Mouse (Mus musculus) frontal cortex, postnatal 14 days (tissue): ENCODE data around the gene Opn4.

ENCODE experiments used
- DNase-seq, 2 experiments: peaks; one replicate each; pipeline ENCODE4 v3.0.0; 2022; ENCODE audit warnings: low spot score in 2 of 2

Gene Opn4

DNA sequence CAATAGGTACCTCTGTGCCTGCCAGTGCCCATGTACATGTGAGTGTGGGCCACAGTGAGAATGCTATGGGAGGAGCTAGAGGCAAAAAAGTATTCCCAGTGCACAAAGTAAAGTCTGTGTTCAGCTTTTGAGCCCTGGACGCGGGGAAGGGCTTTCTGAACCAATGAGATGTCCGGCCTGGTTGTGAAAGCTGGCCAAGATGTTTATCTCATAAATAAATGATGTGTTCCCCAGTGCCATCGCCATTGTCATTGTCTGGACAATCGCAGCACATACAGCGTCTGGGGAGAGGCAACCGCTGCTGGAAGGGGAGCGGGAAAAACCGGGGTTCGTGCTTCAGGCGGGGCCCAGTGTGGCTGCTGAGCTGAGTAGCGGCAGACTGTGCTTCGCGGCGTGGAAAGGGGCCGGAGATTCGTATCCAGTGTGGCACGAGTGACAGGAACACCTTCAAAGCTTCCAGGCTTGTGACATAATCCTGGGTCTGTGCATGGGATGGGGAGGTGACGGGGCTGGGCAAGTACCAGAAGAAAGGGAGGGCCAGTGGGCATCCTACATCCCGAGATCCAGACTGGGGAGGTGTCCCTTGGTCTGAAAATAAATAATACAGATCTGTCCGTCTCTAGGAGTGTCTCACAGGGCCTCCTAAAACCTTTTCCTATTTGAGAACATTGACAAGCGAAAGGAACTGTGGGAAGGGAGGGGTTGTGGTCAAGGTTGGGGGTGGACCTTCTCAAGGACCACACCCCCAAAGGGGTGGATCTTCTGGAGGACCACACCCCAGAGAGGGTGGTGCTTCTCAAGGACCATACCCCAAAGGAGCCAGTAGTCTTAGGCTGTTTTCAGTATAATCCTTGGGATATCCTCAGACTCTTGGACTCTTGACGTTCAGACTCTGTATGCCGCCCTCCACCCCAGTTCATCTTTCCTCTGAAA lies 8.9 kb downstream of the Opn4 start:
- no peak for DNase-seq

DNA sequence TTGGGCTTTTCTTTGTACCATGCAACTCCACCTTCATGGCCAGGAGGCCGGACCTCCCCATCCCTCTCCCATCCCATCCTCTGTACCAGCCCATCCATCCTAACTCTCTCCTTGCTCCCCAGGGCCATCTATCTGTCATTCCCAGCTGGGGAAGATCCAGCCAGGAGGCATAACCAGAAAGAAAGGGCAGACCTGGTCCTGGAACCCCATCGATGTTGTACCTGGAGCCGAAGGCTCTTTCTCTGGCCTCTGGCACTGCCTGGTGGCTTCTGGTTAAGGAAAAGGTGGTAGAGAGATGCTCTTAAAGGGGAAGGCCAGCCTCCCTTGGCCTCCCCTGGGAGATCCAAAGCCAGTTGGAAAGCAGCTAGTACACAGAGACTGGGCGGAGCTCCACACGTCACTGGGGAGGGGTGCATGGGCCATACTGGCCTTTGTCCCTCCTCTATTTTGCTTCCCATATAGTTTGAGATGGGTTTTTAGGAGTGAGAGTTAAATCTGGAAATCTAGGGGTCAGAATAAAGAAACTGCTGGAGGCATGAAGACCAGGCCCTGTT lies 9.8 kb downstream of the Opn4 start:
- no peak for DNase-seq

DNA sequence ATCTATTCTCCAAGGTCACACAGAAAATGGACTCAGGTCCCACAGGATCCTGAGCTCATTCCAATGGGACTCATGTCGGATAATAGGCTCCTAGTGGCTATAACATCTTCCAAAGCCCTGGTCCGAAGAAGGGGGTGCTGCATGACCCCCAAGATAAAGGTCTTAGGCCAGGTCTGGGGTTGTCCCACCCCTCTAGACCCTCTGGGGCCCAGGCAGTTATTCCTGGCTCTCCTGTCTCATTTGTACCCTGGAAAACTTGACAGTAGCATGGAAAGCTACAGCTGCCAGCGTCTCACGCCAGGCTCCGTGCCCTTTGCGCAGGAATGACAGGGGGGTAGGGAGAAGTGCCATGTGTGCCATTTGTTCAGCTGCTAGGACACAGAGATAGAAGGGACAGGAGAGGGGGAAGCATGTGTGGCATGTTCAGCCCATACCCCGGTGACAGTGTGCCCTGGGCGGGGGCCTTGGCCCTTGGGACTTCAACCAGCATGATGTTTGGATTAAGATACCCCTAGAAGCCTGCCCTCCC lies 10.7 kb downstream of the Opn4 start:
- DNase-seq, result no peak

DNA sequence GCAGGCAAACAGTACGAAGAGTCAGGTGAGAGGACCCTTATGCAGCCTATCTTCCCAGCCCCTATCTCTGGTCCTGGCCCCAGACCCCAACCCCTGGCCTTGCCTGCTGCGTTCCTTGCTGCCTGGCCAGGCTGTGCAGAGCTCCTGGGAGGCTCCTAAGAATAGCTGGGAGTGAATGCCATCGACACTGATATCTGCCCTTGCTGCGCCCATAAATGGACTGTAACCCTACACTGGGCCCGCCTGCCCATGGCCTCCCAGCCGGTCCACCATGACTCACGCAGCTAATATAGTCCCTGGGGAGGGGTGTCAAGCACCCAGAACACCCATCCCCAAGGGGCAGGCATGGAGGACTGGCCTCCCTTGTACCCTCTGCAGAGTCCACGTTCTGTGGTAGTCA lies 11.4 kb downstream of the Opn4 start, which contains the start of gene Ldb3:
Ldb3 (minus strand) TSS at position 185 of the 400 bp plus-strand sequence.
- no peak for DNase-seq

DNA sequence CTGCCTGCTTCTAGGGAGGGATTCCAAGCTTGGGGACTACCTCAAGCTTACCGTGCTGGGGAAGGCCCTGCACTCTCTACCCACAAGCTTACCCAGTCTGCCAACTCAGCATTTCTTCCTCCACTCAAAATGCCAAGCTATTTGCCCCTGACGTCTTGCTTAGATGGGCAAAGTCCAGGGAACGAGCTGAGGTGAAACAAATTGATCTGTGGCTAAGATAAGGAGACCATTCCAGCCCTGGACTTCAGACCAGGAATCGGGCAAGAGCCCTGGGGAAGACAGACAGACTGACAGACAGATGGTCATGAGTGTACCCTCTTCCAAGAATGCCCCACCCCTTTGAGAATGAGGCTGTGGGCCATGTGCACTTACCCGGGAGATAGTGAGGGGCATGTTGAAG lies 11.9 kb downstream of the Opn4 start:
- no peak for DNase-seq

DNA sequence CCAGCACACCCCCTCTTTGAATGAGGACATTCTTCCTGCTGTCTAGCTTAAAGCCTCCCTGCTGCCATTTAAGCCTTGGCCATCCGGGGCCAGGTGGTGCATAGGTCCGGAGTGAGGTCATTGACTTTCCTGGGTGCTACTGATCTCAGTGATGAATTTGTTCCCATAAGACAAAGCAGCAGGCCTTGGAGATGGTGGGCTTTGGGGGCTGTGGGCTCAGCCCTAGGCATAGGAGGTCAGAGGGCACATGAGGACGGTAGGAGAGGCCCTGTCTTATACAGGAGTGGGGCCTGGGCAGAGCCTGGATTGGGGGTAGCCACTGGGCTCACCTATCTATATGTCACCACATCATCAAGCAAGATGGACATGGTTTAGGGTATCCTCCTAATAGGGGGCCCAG lies 13.1 kb downstream of the Opn4 start:
- DNase-seq, result no peak

DNA sequence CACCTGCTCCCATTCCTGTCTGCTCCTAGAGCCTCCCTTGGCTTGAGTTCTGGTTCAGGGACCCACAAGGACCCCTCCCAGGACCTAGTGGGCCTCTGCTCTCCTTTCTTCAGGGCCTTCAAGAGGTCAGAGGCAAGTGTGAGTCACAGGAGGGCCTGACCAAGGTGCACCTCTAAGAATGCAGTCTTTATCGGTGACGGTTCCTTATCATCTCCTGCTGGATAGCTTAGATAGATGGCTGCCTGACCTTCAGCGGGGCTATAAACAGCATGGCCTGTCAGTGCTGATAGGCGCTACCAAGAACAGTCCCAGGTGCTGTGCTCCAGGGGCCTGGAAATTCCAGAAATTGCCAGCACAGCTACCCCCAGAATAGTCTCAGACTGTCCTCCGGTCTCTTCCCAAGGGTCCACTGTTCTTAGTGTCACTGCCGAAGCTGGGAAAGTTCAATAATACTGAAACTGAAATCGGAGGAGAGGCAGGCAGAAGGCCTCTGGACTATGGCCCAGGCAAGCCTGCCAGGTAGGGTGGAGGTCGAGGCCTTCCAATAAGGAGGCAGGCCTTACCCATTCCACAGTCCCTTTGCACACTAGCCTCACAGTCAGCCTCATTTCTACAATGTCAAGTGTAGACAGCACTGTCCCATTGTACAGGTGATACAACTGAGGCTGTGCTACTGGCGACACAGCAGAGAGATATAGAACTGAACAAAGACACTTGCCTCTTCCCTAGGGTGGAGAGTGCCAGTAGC lies 14.4 kb downstream of the Opn4 start:
- DNase-seq, result no peak

DNA sequence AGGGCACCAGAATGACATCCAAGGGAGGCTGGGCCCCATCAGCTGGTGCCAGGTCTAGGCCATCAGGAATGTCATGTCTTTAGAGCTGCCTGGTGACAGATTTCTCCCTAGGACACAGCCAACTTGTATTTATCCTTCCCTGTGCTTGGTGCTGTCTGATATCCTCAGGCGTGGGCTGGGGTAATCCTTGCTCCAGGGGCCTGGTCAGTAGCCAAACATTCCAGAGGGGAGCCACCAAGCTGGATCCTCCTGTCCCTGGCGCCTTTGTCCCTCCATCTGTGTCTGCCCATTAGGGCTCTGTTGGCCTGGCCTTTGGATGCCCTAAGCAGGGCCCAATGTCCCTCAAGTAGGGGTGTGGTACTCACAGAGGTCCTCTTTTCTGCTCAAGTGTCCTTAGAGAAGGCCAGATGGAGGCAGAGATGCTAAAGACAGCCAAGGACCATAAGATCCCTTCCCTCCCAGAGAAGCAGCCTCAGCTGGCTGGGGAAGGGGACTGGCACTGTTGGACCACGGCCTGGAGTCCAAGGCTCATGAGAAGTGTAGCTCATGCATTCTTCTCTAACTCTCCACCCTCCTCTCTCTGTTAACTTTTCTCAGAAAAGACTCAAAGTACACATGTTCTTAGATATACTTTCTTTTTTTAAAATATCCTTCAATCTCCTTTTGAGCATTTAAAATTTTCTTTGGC lies 17.1 kb downstream of the Opn4 start:
- DNase-seq, result no peak

DNA sequence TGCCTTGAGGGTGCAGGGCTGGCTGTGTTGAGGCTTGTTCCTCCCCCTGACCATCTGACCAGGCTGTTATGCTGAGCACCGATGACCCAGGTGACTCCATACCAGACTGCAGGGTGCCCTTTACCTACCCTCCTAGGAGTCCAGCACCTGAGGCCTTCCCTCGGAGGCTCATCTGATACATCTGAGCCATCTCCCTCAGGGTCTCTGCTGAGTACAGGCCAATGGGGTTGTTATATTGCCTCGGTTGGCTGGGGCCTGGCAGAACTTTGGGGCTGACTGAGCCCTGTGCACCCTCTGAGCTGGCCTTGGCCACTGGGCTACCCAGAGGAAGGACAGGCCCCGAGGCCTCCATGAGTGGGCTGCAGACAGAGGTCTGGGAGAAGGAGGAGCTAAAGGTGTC lies 23.1 kb downstream of the Opn4 start:
- no peak for DNase-seq

DNA sequence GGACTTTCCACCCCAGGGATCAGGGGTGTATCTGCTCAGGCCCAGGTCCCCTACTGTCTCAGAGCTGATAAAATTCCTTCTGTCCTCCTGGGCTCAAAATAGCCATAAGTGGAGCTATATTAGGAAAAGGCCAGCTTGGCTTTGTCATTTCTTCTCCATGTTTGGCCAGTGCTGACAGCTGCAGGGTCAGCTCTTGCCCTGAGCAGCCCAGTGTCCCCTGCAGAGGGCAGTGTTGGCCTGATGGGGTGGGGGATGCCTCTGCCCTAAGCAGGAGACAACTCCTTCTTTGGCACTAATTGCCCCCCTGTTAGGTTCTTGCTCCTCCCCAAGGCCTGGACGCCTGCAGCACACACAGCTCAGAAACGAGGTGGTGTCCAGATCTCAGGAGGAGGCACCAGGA lies 25.9 kb downstream of the Opn4 start:
- no peak for DNase-seq

DNA sequence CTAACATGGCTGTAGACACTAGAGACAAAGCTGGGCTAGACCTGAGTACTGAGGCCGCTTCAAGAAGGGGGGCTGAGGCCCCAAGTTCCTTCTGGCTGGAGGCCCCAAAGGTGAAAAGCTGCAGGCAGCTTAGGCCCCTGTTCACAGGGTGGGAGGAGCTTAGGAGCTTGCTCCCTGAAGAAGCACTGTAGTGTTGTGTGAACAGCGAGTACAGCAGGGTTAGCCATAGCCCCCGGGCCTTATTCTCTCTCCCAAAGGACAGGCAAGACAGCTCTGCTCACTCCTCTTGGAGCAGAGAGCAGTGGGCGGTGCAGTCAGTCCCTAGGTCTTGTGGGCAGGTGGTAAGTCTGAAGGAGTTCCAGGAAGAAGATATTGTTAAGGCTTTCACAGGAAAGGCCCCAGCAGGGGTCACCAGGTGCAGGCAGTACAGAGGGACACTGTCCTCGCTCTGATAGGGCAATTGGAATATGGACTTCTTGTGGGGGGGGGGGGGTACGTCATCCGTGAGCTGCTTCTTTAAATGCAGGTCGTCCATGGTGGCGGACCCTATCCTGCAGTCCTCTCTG lies 26.5 kb downstream of the Opn4 start:
- no peak for DNase-seq

DNA sequence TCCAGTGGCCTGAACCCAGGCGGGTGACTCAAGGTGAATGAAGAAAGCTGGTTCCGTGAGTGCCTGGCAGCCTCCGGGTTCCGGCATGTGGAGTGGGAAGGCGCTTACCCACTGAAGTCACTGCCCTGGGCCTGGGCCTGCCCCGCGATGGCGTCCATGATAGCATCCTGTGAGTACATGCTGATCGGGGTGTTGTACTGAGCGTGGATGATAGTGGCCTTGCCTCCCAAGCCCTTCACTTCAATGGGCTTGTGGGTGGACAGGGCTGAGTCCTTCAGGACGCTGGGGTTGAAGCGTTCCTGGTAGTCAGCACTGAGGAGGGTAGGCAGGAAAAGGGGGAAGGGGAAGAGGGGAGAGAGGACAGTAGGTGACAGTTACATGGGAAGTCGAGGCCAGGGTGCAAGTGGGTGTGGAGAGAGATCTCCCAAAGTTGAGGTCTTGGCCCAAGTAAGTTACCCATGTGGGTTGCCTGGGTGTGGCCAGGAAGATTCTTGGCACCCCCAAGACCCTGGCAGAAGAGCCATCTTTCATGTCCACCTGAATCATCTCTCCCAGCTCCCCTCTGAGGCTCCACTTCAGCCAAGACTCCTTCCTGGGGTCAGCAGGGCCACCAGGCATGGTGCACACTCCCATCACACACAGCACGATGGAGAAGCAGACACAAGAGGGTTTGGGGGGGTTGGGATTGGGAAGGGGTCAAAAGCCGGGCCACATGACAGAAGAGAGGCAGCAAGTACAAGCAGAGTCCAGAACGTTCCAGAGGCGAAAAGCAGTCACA lies 28.1 kb downstream of the Opn4 start:
- no peak for DNase-seq

DNA sequence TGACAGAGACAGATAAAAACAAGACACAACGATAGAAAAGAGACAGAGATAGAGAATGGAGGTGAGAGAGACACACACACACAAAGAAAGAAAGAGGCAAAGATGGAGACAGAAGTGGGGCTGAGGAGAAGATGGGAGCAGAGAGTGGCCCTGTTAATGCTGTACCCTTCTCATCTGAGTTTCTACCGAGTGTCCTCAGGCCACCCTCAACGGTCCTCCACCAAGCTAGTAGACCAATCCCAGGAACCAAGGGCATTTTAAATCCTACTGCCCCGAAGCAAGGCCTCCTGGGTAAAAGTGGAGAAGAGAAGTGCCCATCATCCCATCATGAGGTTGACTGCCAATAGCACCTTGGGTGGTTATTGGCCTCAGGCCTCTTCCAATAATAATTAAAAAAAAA lies 29.0 kb downstream of the Opn4 start:
- no peak for DNase-seq

DNA sequence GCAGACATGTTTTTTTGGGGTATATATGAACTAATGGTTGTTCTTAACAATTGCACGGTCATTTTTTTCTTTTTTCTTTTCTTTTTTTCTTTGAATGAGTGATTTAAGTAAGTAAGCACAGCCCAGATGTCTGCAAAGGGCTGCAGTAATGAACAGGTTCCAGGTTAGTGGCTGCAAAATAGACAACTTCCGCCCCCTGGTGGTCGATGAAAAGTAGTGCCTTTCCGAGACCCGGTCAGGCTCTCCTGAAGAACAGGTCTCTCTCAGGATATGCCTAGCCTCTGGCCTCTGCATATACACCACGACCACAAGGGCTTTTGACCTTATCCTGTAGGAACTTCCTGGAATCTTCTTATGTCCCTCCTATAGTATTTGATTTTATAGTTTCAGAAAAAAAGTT lies 29.6 kb downstream of the Opn4 start:
- DNase-seq, result peak; percentile 36 to 75

DNA sequence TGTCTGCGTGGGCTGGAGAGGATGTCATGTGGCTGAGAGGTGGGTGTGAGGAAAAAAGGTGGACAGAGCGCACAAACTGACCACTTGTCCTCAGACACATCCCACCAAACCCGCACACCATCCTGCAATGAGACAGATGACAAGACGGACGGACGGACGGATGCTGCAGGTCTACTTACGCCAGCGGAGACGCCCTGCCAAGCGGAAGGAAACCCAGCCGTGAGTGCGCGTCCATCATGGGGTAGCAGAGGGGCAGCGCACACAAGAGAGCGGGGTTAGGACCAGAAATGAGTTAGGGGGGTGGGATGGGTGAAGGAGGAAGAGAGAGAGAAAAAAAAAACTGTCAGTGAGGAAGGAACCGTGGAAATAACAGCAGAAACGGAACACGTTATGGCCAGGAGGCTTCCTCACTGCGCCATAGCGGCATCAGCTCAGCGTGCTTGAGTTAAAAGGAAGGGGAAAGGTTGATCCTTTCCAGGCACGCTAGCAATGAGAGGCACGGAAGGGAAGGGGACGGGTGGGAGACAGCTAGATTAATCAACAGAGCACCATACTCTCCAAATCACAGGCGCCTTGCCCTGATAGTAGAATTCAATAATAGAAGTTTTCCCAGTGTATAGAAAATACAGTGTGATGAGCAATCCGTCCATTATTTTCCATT lies 30.3 kb downstream of the Opn4 start:
- DNase-seq, result no peak

DNA sequence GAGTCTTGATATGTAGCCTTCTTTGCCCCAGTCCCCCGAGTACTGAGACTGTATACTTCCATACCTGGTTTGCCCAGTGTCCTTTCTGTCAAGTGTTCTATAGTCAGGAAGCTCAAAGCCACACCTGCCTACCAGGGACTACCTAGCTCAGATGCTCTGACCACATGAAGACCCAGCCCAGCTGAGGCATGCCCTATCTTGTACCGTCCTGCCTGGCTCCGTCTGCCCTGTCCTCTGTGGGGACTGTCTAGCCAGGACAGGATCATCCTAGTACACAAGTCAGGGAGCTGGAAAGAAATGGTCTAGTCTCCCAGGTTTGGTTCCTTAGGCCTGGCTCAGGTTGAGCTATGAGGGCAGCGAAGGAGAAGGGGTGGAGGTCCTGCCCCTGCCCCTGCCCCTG lies 31.3 kb downstream of the Opn4 start:
- DNase-seq, result no peak

DNA sequence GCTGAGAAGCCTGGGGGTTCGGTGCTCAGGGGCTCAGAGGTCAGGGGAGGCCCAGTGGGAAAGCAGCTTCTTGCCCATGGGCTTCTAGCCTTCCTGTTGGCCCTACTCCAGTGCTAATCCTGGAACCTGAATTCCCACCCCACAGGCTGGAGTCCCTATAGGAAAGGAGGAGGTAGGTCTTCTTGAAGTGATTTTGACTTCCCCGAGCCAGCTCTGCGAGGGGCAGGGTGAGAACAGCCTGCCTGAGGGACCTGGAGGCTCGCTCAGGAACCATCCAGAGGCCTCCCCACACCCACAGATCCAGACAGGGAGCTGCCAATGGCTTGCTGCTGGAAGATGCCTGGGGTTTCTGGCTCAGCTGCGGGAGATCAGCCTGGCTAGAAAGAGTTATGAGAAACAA lies 32.2 kb downstream of the Opn4 start:
- DNase-seq, result no peak

DNA sequence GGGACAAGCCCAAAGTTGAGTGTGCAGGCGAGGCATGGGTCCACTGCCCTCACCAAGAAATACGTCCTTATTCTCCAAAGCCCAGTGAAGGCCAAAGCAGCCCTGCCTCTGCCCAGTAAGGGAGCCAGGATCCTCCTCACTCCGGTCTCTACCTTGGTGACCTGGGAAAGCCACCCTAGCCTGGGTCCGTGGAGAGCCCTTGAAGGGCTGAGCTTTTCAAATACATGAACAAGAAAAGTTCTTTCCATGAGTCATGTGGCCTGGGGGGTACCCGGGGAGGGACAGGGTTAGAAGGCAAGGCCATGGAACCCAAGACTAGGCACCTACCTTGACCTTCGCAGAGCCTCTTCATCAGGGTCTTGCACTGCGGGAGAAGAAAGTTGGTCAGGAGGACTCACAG lies 33.4 kb downstream of the Opn4 start:
- DNase-seq, result no peak

DNA sequence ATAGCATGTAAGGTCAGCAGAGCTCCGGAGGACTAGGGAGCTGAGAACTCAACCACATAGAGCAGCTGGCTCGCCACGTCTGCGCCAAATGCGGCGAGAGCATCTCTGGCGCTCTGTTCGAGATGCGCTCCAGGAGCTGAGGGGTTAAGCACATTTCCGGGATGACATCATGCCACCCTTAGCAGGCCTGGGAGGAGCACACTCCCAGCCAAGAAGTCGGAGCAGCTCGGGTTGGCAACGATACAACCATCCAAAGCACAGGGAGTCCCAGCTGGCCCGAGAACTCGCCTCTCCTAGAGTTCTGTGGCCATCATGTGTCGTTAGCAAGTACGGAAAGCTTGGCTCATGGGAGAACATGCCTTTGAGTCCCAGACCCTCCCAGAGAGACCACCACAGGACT lies 34.2 kb downstream of the Opn4 start:
- no peak for DNase-seq

DNA sequence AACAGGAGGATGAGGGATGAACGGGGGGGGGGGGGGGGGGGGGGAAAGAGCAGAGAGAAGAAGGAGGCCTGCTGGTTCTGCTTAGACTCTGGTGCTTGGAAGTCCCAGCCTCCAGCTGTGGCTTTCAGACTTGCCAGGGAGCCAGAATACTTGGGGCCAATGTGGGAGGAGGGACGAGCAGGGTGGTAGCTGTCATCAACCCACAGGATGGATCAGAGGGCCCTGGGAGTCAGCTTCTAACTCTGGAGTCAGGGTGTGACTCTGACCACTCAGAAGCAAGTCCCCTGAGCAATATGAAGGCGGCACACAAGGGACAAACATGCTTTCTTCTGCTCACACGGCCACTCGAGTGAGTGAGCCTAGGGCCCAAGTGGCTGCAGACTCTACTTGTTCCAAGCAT lies 35.3 kb downstream of the Opn4 start:
- DNase-seq, result no peak
